Mouse (Mus musculus) myocyte (in vitro differentiated cells): Measurements from ENCODE around the gene Rab40b.

ENCODE experiments used
- MYOD1 ChIP-seq, 3 experiments: IDR thresholded peaks; one replicate each; pipeline ENCODE4 v1.6.1; 2011; ENCODE audit warnings: control low read depth in 2 of 3, low read depth in 2 of 3, mild to moderate bottlenecking in 2 of 3, moderate library complexity in 1 of 3; ENCODE audit not compliant: insufficient read length in 2 of 3, control insufficient read depth in 1 of 3
- MYOG ChIP-seq, 3 experiments: IDR thresholded peaks; one replicate each; pipeline ENCODE4 v1.6.1; 2011; ENCODE audit warnings: control low read depth in 2 of 3, low read depth in 2 of 3, mild to moderate bottlenecking in 2 of 3; ENCODE audit not compliant: insufficient read length in 2 of 3, control insufficient read depth in 1 of 3, insufficient read depth in 1 of 3
- TCF3 ChIP-seq: IDR thresholded peaks from one replicate; pipeline ENCODE4 v1.6.1; 2011; ENCODE audit warnings: low read depth, control low read depth; ENCODE audit not compliant: insufficient read length

DNA sequence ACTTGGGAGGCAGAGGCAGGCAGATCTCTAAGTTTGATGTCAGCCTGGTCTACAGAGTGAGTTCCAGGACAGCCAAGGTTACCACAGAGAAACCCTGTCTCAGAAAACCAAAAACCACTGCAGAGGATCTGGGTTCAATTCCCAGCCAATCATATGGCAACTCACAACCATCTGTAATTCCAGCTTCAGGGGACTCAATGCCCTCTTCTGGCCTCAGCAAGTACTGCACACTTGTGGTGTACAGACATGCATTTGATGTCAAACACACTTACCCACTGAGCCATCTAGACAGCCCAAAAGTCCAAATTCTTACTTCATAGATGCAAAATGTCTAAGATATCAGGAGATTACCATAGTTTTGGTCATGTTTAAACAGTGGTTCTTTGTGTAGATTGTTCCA, 9.4 kb downstream of the Rab40b start:
- TF ChIP-seq MYOG (IDR thresholded peaks at IDR 0.05; ENCODE audit: control insufficient read depth in 1 of 3, insufficient read depth in 1 of 3, insufficient read length in 2 of 3, low read depth in 2 of 3) (no peak), MYOD1 (IDR thresholded peaks at IDR 0.05; ENCODE audit: control insufficient read depth in 1 of 3, insufficient read length in 2 of 3, low read depth in 2 of 3) (no peak), TCF3 (no peak)
